Mouse (Mus musculus) kidney, adult 2 months (tissue): Measurements from ENCODE around the gene Cavin2. TPM values are rescaled to one million over a fixed set of nuclear protein-coding genes. Genes with fewer than 3 reads are reported as not detected.

Experiments used
- DNase-seq: peaks from one replicate; pipeline ENCODE4 v3.0.0; 2021
- H3K27ac ChIP-seq: fragments of 200-500 bp; 2 replicates; pipeline ENCODE4 v1.5.1; 2012; ENCODE audit warnings: low read depth, low read length, control low read depth, inconsistent platforms; ENCODE audit not compliant: insufficient read depth
- H3K27me3 ChIP-seq: fragments of 200-500 bp; replicated peaks from 2 replicates; pipeline ENCODE4 v1.6.1; 2012; ENCODE audit warnings: mild to moderate bottlenecking, moderate library complexity, low read length, inconsistent platforms; ENCODE audit not compliant: control insufficient read depth, insufficient read depth
- H3K36me3 ChIP-seq: fragments of 200-500 bp; 2 replicates; pipeline ENCODE4 v1.6.1; 2012; ENCODE audit warnings: mild to moderate bottlenecking, moderate library complexity, low read length, inconsistent platforms; ENCODE audit not compliant: control insufficient read depth, insufficient read depth
- H3K4me1 ChIP-seq: fragments of 200-500 bp; 2 replicates; pipeline ENCODE4 v1.6.1; 2011; ENCODE audit warnings: low read length; ENCODE audit not compliant: control insufficient read depth, insufficient read depth
- H3K4me3 ChIP-seq: fragments of 200-500 bp; 2 replicates; pipeline ENCODE4 v1.5.1; 2011; ENCODE audit warnings: mild to moderate bottlenecking, low read depth, low read length, control low read depth; ENCODE audit not compliant: insufficient read depth
- CTCF ChIP-seq: fragments of 200-500 bp; conservative IDR thresholded peaks from 2 replicates; pipeline ENCODE4 v1.5.1; 2011; ENCODE audit warnings: low read depth, mild to moderate bottlenecking, control low read depth, low read length, moderate library complexity, mixed read lengths; ENCODE audit not compliant: insufficient read depth, insufficient read length
- POLR2A ChIP-seq: fragments of 200-500 bp; IDR thresholded peaks from one replicate; pipeline ENCODE4 v1.6.1; 2011; ENCODE audit warnings: low read depth, low read length, control low read depth
- whole genome bisulfite sequencing: fragments of 180-500 bp; shearing (Covaris S2); methylation state at CpG from one replicate; pipeline ENCODE4 v1.1.7; 2018; 5-methylcytosine and 5-hydroxymethylcytosine counted together
- polyA plus RNA-seq: library from polyadenylated mRNA; depleted of rRNA; stranded (reverse); fragments of >200 nt; gene quantifications from 2 replicates; pipeline ENCODE4 v1.2.3, GENCODE M21; 2012; rRNA removed

The Cavin2 gene
- polyA plus RNA-seq, result 20.9 TPM in 2 replicates

DNA sequence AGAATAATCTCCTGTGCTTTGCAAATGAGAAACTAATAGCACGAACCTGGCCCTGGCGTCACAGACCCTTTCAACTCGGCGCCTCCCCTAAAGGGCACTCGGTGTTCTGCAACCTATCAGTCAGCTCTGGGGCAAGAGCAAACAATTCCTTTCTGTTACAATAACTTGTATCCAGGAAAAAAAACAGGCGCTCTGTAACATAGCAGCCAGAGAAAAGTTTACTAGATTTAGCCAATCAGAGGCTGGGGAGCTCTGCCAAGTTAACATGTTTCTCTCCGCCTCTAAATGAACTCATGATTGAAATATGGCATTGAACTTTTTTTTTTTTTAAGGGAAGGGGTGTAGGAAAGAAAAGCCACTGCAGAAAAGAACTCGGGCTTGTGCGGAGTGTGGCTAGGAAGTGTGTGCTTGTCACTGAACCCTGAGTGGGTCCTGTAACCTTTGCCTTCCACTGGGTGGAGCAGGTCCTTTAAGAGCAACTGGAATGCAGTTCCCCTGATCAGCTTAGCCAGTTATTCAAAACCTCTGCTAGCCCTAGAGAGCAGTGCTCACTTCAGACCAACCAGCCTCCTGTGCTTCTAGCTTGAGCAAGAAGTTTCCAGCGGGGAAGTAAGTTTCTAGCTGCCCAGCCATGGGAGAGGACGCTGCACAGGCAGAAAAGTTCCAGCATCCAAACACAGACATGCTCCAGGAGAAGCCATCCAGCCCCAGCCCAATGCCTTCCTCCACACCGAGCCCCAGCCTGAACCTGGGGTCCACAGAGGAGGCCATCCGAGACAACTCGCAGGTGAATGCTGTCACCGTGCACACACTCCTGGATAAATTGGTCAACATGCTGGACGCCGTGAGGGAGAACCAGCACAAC is at the start of gene Cavin2:
Gene Cavin2 (plus strand): TSS at position 372 of the 865 bp plus-strand sequence.
- H3K4me1 ChIP-seq, result peaks cover 4% of the 10 kb centered on the region
- peak within 1 kb of the TSS; percentile 66 for H3K4me3 ChIP-seq
- TF ChIP-seq POLR2A (no peak), CTCF (no peak; the same call in 1 of the 2 replicates)
- no peaks in the 10 kb centered on the region for H3K27me3 ChIP-seq
- peak; percentile 82 for DNase-seq
- peak within 1 kb of the TSS; percentile 88 for H3K27ac ChIP-seq
- H3K36me3 ChIP-seq, result no peaks in the 10 kb centered on the region
- WGBS, result 17% methylated on average over 17 of the region's 17 CpGs

- Histone ChIP-seq H3K27ac (no peak overlapping the region), H3K4me3 (no peak overlapping the region), H3K4me1 (peaks cover 8% of the 10 kb centered on the region), H3K27me3 (no peaks in the 10 kb centered on the region), H3K36me3 (no peaks in the 10 kb centered on the region)
- TF ChIP-seq POLR2A, result no peak
- TF ChIP-seq CTCF, result no peak
- 41% methylated on average over 3 of the region's 3 CpGs for WGBS
- DNase-seq, result no peak
Observed at GRCm38 (mm10) chr1:51241311-51241986, 47.5 kb upstream of the Cavin2 start.

- Histone ChIP-seq H3K27ac (no peak overlapping the region), H3K36me3 (no peaks in the 10 kb centered on the region), H3K27me3 (no peaks in the 10 kb centered on the region), H3K4me1 (peaks cover 8% of the 10 kb centered on the region), H3K4me3 (no peak overlapping the region)
- WGBS, result 64% methylated on average over 3 of the region's 3 CpGs
- TF ChIP-seq CTCF (no peak), POLR2A (no peak)
- no peak for DNase-seq
Observed at GRCm38 (mm10) chr1:51243294-51243693, 45.6 kb upstream of the Cavin2 start.

- WGBS, result 78% methylated on average over 3 of the region's 3 CpGs
- TF ChIP-seq CTCF (no peak), POLR2A (no peak)
- Histone ChIP-seq H3K4me1 (peaks cover 8% of the 10 kb centered on the region), H3K27ac (no peak overlapping the region), H3K27me3 (no peaks in the 10 kb centered on the region), H3K4me3 (no peak overlapping the region), H3K36me3 (no peaks in the 10 kb centered on the region)
- DNase-seq, result peak; percentile 39
Observed at GRCm38 (mm10) chr1:51243869-51244268, 45.1 kb upstream of the Cavin2 start.

- H3K4me3 ChIP-seq, result no peak overlapping the region
- TF ChIP-seq POLR2A (no peak), CTCF (no peak)
- H3K27ac ChIP-seq, result peak overlapping the region; percentile 60; the same call in 1 of the 2 replicates
- peaks cover 8% of the 10 kb centered on the region for H3K4me1 ChIP-seq
- WGBS, result 7% methylated on average over 3 of the region's 3 CpGs
- DNase-seq, result peak; percentile 71
- H3K27me3 ChIP-seq, result no peaks in the 10 kb centered on the region
- no peaks in the 10 kb centered on the region for H3K36me3 ChIP-seq
Observed at GRCm38 (mm10) chr1:51245381-51245780, 43.5 kb upstream of the Cavin2 start.

- Histone ChIP-seq H3K36me3 (no peaks in the 10 kb centered on the region), H3K27me3 (no peaks in the 10 kb centered on the region), H3K27ac (no peak overlapping the region), H3K4me3 (no peak overlapping the region), H3K4me1 (peaks cover 3% of the 10 kb centered on the region)
- 86% methylated on average over 5 of the region's 5 CpGs for WGBS
- DNase-seq, result no peak
- no peak for TF ChIP-seq CTCF
- no peak for TF ChIP-seq POLR2A
Observed at GRCm38 (mm10) chr1:51250302-51250701, 38.6 kb upstream of the Cavin2 start.

GRCm38 (mm10) chr1:51265118-51265800 is 23.7 kb upstream of the Cavin2 start:
- Histone ChIP-seq H3K36me3 (no peaks in the 10 kb centered on the region), H3K27ac (peak overlapping the region; percentile 93), H3K27me3 (no peaks in the 10 kb centered on the region), H3K4me1 (peaks cover 8% of the 10 kb centered on the region; the same call in 1 of the 2 replicates), H3K4me3 (no peak overlapping the region)
- 33% methylated on average over 5 of the region's 5 CpGs for WGBS
- TF ChIP-seq CTCF (no peak), POLR2A (no peak)
- peak; percentile 76 for DNase-seq
